Comparison of ENCODE assay signal across 24 mouse cellular contexts in the genomic region with DNA sequence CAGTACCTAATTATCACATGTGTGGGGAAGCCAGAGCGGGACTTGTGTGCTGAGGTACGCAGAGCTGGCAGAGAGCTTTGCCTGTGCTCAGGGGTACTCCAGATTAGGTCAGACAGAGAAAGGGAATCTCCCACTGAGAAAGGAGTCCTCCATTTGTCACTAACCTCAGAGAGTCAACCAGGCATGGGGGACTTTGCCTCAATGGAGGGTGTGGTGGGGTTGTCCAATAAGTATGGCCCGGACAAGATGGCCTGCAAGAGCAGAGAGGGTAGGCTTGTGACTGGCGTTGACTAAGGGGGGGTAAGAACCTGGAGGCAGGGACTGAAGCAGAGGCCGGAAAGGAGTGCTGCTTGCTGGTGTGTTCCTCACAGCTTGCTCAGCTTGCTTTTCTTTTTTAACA.
DNase-seq lines count a peak whose midpoint lies in the region; ATAC-seq and TF ChIP-seq lines count a peak whose summit lies in the region.
"Had no signal": no experiment of that assay in that cellular context is flagged by ENCODE, and none has a peak within 500 bp of the region (broad histone marks: within the 10 kb centered on the region; RNA-seq: fewer than 3 reads in every experiment).

No protein-coding gene starts in this region.

- no peak overlapping the region for H3K4me3 ChIP-seq in forebrain, embryonic 11.5 days (ENCODE audit: low read depth, low read length)
- no peak overlapping the region for H3K4me3 ChIP-seq in forebrain, embryonic 16.5 days (replicated peaks; ENCODE audit: low read length)
- no peak overlapping the region for H3K4me3 ChIP-seq in intestine, embryonic 14.5 days (ENCODE audit: low read depth, low read length)
- H3K4me3 ChIP-seq in intestine, postnatal 0 days (ENCODE audit: low read depth, low read length), result no peak overlapping the region
- H3K4me3 ChIP-seq in megakaryocyte, embryonic 14.5 days (replicated peaks), result peak overlapping the region; percentile 5
- H3K4me3 ChIP-seq: embryonic facial prominence, embryonic 10.5 days; embryonic facial prominence, embryonic 12.5 days; forebrain, embryonic 12.5 days had no signal

- no peaks in the 10 kb centered on the region for H3K36me3 ChIP-seq in forebrain, embryonic 11.5 days (ENCODE audit: control insufficient read depth, insufficient read depth, low read length)
- no peaks in the 10 kb centered on the region for H3K36me3 ChIP-seq in forebrain, embryonic 16.5 days (ENCODE audit: control insufficient read depth, insufficient read depth)
- H3K36me3 ChIP-seq in intestine, embryonic 14.5 days (ENCODE audit: control insufficient read depth, insufficient read depth, low read length), result no peaks in the 10 kb centered on the region
- no peaks in the 10 kb centered on the region for H3K36me3 ChIP-seq in intestine, postnatal 0 days (ENCODE audit: control insufficient read depth, insufficient read depth)
- no peaks in the 10 kb centered on the region for H3K36me3 ChIP-seq in megakaryocyte, embryonic 14.5 days (replicated peaks; ENCODE audit: low read length)
- H3K36me3 ChIP-seq: embryonic facial prominence, embryonic 10.5 days; embryonic facial prominence, embryonic 12.5 days; forebrain, embryonic 12.5 days; G1E had no signal

- no peaks in the 10 kb centered on the region for H3K27me3 ChIP-seq in forebrain, embryonic 11.5 days (ENCODE audit: control insufficient read depth, insufficient read depth, low read length)
- H3K27me3 ChIP-seq in forebrain, embryonic 16.5 days (replicated peaks; ENCODE audit: control insufficient read depth, insufficient read depth, low read length), result no peaks in the 10 kb centered on the region
- H3K27me3 ChIP-seq in intestine, embryonic 14.5 days (replicated peaks; ENCODE audit: control insufficient read depth, insufficient read depth, low read length), result no peaks in the 10 kb centered on the region
- H3K27me3 ChIP-seq in intestine, postnatal 0 days (replicated peaks; ENCODE audit: control insufficient read depth, insufficient read depth, low read length), result no peaks in the 10 kb centered on the region
- no peaks in the 10 kb centered on the region for H3K27me3 ChIP-seq in megakaryocyte, embryonic 14.5 days (replicated peaks)
- H3K27me3 ChIP-seq: embryonic facial prominence, embryonic 12.5 days; forebrain, embryonic 12.5 days; Patski had no signal

- H3K4me2 ChIP-seq in forebrain, embryonic 11.5 days (ENCODE audit: low read depth, low read length, severe bottlenecking), result no peak overlapping the region
- no peak overlapping the region for H3K4me2 ChIP-seq in forebrain, embryonic 16.5 days (ENCODE audit: low read length)
- H3K4me2 ChIP-seq in intestine, embryonic 14.5 days (ENCODE audit: low read length), result no peak overlapping the region
- H3K4me2 ChIP-seq in intestine, postnatal 0 days (replicated peaks; ENCODE audit: low read depth), result no peak overlapping the region
- H3K4me2 ChIP-seq: embryonic facial prominence, embryonic 12.5 days; forebrain, embryonic 12.5 days had no signal

- ATAC-seq in forebrain, embryonic 11.5 days (replicated peaks; ENCODE audit: low FRiP score), result no peak
- ATAC-seq in forebrain, embryonic 16.5 days, result no peak
- no peak for ATAC-seq in intestine, embryonic 14.5 days (replicated peaks; ENCODE audit: low FRiP score, low TSS enrichment, low read depth)
- ATAC-seq in intestine, postnatal 0 days, result no peak
- ATAC-seq in megakaryocyte, adult 5-6 weeks (ENCODE audit: poor library complexity, severe bottlenecking), result no peak
- ATAC-seq: activated CD4-positive, CD25-positive, alpha-beta regulatory T cell, adult 4 months; CD4-positive, CD25-positive, alpha-beta regulatory T cell, adult 4 months; forebrain, embryonic 14.5 days; forebrain, postnatal 0 days; Patski had no signal

- DNase-seq in forebrain, embryonic 11.5 days (ENCODE audit: low spot score), result peak; percentile 33
- peak; percentile 13 for DNase-seq in intestine, embryonic 14.5 days (ENCODE audit: low spot score)
- DNase-seq: adrenal gland, adult 8-10 months; adrenal gland, postnatal 14 days; adrenal gland, postnatal 36 days; B cell, adult 2 months; cerebellum, adult 11-12 months; cerebellum, adult 2 months; cerebellum, adult 9-10 months; cerebellum, postnatal 10 days; cerebellum, postnatal 25 days; forebrain, postnatal 0 days had no signal

- H3K27ac ChIP-seq in forebrain, embryonic 11.5 days (ENCODE audit: low read depth, low read length), result no peak overlapping the region
- no peak overlapping the region for H3K27ac ChIP-seq in forebrain, embryonic 16.5 days (ENCODE audit: low read length)
- H3K27ac ChIP-seq in intestine, embryonic 14.5 days (ENCODE audit: low read depth), result no peak overlapping the region
- no peak overlapping the region for H3K27ac ChIP-seq in intestine, postnatal 0 days (ENCODE audit: low read depth, low read length)
- H3K27ac ChIP-seq: embryonic facial prominence, embryonic 10.5 days; embryonic facial prominence, embryonic 12.5 days; forebrain, embryonic 12.5 days had no signal

- TF ChIP-seq CTCF in intestine, postnatal 0 days (IDR thresholded peaks at IDR 0.05; ENCODE audit: low read depth), result no peak

- 78% methylated on average over 5 of the region's 5 CpGs for WGBS in forebrain, embryonic 11.5 days
- WGBS in forebrain, embryonic 16.5 days, result 90% methylated on average over 5 of the region's 5 CpGs
- 90% methylated on average over 5 of the region's 5 CpGs for WGBS in intestine, embryonic 14.5 days
- 91% methylated on average over 5 of the region's 5 CpGs for WGBS in intestine, postnatal 0 days

- H3K9me3 ChIP-seq in forebrain, embryonic 11.5 days (ENCODE audit: control insufficient read depth, low read length), result no peaks in the 10 kb centered on the region
- no peaks in the 10 kb centered on the region for H3K9me3 ChIP-seq in forebrain, embryonic 16.5 days (ENCODE audit: control insufficient read depth, low read length)
- no peaks in the 10 kb centered on the region for H3K9me3 ChIP-seq in intestine, embryonic 14.5 days (ENCODE audit: control insufficient read depth, low read length)
- H3K9me3 ChIP-seq in intestine, postnatal 0 days (ENCODE audit: control insufficient read depth), result no peaks in the 10 kb centered on the region
- peaks cover 4% of the 10 kb centered on the region; the same call in 1 of the 2 replicates for H3K9me3 ChIP-seq in megakaryocyte, embryonic 14.5 days
- H3K9me3 ChIP-seq: embryonic facial prominence, embryonic 10.5 days; embryonic facial prominence, embryonic 12.5 days; forebrain, embryonic 12.5 days; G1E had no signal

- peaks cover 3% of the 10 kb centered on the region; the same call in 1 of the 2 replicates for H3K4me1 ChIP-seq in forebrain, embryonic 11.5 days (replicated peaks; ENCODE audit: control insufficient read depth, insufficient read depth, low read length)
- no peaks in the 10 kb centered on the region for H3K4me1 ChIP-seq in forebrain, embryonic 16.5 days (replicated peaks; ENCODE audit: control insufficient read depth, insufficient read depth, low read length)
- no peaks in the 10 kb centered on the region for H3K4me1 ChIP-seq in intestine, embryonic 14.5 days (replicated peaks; ENCODE audit: control insufficient read depth, insufficient read depth, low read length)
- no peaks in the 10 kb centered on the region for H3K4me1 ChIP-seq in intestine, postnatal 0 days (replicated peaks; ENCODE audit: control insufficient read depth, insufficient read depth, low read length)
- H3K4me1 ChIP-seq in megakaryocyte, embryonic 14.5 days, result no peaks in the 10 kb centered on the region
- H3K4me1 ChIP-seq: embryonic facial prominence, embryonic 12.5 days had no signal

- no peak overlapping the region for H3K9ac ChIP-seq in forebrain, embryonic 11.5 days (ENCODE audit: low read length)
- no peak overlapping the region for H3K9ac ChIP-seq in forebrain, embryonic 16.5 days (replicated peaks; ENCODE audit: low read depth, low read length)
- no peak overlapping the region for H3K9ac ChIP-seq in intestine, embryonic 14.5 days (ENCODE audit: low read length)
- no peak overlapping the region for H3K9ac ChIP-seq in intestine, postnatal 0 days (ENCODE audit: low read depth, low read length)
- H3K9ac ChIP-seq: embryonic facial prominence, embryonic 12.5 days; forebrain, embryonic 12.5 days; forebrain, postnatal 0 days had no signal
